Mouse (Mus musculus) lung, postnatal 4 days (tissue): ENCODE data around the gene Hbq1a.
A peak's percentile ranks its signal among the peaks of the same experiment; 100 is the strongest.
"Not testable (repeated sequence)": the region's sequence is repeated elsewhere in the genome, so short reads cannot be mapped to it uniquely, and the experiment has no call there.

Experiments used
- DNase-seq, 2 experiments: peaks; one replicate each; pipeline ENCODE4 v3.0.0; 2021

Gene Hbq1a

GRCm38 (mm10) chr11:32299865-32300264 is at the start of gene Hbq1a:
Gene Hbq1a (plus strand): TSS chr11:32300069.
- DNase-seq: peak; percentile 41 to 66

DNA sequence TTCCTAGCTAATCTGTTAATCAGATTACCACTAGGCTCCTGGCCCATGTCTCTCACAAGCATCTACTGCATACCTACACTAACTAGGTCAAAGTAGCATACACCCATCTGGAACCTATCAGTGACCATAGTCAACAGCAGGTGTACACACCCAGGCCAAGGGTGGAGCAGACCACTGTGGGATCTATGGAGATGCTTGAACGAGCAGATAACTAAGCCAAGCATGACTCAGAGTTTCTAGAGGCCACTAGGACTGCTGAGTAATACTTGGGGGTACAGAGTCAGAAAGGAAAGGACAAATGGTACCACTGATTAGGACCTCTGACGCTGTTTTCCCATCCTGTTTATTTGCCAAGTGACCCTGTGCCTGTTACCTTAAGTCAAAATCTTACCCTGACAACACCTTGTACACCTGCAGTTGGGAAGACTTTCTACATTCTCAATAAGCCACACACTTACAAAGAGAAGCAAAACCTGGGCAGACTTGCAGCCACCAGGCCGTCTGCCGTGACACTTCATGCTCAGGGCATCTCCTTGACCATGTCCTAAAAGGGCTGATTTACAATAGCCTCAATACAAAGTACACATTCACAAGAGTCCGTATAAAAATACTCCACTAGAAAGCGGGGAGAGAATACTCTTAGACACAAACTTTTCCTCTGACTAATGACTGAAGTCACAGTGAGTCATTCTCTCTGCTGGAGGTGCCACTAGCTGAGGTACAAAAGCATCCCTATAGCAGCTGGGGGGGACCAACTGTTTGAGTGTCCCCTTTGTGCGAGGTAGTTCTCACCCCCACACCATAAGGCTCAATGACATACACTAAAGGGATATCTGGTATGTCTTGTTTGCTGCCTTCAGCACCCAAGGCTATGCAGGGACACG is 48.7 kb upstream of the Hbq1a start:
- no peak for DNase-seq

- DNase-seq: no peak
These were observed 46.7 kb upstream of the Hbq1a start for GRCm38 (mm10) chr11:32253121-32253520.

DNA sequence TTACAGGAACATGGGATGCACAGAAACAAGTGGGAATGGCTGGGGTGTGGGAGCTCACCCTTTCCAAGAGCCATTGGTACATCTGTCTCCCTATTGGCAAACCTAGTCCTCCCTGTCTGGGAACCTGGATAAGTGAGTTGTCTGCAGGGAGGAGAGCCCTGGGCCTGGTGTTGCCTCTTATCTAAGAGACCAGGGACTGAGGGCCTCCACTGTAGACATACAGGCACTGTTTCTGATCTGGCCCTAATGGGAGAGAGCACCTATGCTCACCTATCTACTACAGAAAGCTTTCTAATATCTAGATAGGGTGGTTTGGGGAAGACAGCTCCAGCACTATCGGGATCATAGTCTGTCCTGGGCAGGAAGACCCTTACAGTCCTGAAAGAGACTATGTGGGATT is 43.7 kb upstream of the Hbq1a start:
- DNase-seq: no peak

DNA sequence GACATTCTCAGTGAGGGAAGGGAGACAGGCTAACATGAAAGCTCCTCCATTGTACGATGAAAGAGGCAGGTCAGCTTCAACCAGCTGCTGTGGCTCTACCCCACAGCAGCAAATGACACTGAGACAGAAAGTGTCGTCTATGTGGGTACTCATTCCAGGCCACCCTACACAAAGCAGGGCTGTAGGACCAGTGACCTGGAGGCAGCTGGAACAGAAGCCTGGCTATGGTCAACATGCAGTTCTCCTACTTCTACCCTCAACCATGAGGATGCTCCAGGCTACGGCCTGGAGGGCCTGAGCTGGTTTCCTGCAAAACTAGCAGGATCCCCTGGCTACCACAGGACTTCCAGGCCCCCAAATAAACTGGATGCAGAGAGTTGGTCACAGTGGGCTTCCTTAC is 43.3 kb upstream of the Hbq1a start:
- no peak for DNase-seq

GRCm38 (mm10) chr11:32262674-32263415 is 37.0 kb upstream of the Hbq1a start:
- no peak for DNase-seq

DNA sequence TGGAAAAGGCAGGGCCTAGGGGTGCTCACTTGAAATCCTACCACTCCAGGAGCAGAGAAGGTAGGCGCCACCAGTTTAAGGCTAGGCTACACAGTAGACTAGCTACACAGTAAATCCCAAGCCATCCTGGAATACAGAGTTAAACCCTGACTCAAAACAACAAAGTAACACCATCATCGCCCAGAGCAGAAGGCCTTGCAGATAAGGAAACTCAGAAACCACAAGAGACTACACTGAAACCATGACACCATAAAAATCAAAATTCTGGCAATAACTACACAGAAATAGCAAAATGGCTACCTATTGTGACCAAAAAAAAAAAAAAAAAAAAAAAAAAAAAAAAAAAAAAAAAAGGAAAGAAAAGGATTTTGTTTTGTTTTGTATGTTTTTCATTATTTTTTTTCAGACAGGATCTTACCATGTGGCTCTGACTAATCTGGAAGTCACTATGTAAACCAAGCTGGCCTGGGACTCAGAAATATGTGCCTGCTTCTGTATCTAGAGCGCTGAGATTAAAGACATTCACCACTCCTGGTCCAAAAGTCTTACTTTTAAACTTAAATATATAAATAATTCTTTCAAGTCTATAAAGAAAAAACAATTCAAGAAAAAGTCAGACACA is 34.6 kb upstream of the Hbq1a start:
- no peak for DNase-seq

DNA sequence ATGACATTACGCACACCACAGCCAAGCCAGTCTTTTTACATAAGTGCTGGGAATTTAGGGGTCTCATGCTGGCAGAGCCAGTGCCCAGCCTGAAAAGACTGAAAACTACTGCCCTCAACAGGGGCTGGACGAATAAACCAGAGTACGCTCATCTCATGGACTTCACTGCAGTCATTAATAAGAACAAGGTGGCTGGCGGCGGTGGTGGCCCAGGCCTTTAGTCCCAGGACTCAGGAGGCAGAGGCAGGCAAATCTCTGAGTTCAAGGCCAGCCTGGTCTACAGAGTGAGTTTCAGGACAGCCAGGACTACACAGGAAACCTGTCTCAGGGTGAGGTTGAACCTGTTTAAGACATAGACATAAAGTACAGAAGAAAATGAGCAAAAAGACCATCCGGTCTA is 33.7 kb upstream of the Hbq1a start:
- DNase-seq: no peak

GRCm38 (mm10) chr11:32266776-32267175 is 33.1 kb upstream of the Hbq1a start:
- no peak for DNase-seq

DNA sequence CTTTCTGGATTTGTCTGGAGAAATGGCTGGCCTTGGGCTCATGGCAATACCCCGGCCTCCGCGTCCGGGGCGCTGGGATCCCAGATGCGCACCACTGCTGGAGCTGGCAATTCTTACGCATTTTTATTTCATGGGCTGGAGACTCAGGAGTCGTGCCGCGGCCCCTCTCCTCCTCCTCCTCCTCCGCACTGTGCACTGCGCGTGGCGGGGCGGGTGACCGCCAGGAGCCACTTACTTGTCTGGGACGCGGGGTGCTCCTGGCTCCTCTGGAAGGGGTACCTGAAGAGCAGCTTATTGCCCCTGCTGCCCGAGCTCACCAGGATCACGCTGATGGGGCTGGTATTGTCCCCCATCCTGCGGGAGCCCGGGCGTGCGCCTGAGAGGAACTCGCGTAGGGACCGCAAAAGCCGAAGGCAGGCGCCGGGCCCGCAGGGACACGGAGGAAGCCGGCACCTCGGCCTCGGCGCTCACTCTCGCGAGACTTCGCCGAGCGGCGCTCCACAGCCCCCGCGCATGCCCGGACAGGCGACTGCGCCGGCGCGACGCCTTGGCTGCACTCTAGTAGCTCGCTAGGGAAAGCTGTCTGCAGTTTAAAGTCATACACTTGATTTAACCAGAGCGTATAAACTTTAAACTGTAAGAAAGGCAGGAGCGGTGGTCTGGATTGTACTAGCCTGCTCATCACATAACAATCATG is 32.5 kb upstream of the Hbq1a start, which contains the start of gene Nprl3:
Nprl3 (minus strand) TSS at position 520 of the 697 bp plus-strand sequence.
- peak; percentile 98 for DNase-seq

DNA sequence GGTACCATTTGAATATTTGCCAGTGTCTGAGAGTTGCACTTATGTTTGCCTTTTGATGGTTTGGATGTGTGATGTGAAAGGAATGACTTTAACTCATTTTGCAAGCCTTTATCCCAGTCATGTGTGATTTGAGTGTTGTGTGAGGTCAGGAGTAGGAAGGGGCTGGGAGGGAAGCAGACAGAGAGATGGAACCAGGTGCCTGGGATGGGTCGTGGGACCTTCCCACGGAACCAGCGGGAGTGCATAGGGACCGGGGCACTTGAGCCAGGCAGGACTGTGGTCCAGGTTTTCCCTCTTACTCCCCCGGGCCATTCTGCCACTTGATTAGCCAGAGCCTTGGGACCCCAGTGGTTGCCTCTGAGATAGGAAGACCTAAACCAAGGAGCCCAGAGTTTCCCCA is 31.9 kb upstream of the Hbq1a start:
- no peak for DNase-seq

DNA sequence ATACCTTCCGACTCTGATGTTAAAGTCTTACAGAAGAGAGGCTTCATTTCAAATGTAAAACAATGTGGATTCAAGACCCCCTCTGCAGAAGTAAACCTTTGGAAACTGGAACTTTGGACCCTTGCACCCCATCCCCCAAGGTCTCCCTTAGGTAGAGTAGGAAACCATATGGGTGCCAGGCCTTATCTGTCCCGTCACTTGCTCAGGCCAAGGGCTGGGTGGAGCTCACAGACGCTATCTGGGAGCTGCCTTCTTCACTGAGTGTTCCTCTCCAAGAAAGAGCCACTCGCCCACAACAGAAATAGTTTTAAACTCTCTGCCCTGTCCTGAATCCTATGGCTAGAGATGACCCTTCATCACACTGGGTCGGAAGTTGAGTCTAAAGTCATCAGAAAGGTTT is 30.9 kb upstream of the Hbq1a start:
- DNase-seq: no peak

- no peak for DNase-seq
These were observed 28.7 kb upstream of the Hbq1a start for GRCm38 (mm10) chr11:32271178-32271577.

- DNase-seq: no peak
These were observed 23.5 kb upstream of the Hbq1a start, which contains the start of gene Hba-x for GRCm38 (mm10) chr11:32276347-32276746. Gene Hba-x (plus strand): TSS chr11:32276400.

GRCm38 (mm10) chr11:32277736-32278457 is 22.0 kb upstream of the Hbq1a start:
- no peak for DNase-seq

DNA sequence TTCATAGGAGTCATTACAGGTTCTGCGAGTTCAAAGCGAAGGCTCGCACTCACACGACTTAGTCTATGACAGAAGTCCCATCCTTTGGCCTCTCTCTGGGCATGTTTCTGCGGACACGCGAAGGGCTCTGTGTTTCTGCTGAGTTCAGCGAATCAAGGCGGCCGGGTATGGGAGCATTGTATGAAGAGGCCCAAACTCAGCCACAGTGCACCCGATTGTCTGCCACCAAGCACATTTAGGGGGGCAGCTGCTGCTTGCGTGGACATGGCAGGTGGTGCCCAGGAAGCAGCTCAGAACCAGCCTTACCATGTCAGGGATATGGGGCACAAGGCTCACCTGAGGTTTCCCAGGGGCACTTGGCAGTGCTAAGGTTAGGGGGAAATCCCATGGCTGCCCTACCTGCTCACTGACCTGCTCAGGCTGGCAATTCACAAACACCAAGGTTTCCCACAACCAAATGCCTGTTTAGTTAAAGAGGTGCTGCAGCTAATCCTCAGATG is 21.4 kb upstream of the Hbq1a start:
- no peak for DNase-seq

GRCm38 (mm10) chr11:32280646-32281045 is 19.2 kb upstream of the Hbq1a start:
- DNase-seq: no peak

- DNase-seq: no peak
These were observed 18.3 kb upstream of the Hbq1a start for GRCm38 (mm10) chr11:32281416-32282144.

DNA sequence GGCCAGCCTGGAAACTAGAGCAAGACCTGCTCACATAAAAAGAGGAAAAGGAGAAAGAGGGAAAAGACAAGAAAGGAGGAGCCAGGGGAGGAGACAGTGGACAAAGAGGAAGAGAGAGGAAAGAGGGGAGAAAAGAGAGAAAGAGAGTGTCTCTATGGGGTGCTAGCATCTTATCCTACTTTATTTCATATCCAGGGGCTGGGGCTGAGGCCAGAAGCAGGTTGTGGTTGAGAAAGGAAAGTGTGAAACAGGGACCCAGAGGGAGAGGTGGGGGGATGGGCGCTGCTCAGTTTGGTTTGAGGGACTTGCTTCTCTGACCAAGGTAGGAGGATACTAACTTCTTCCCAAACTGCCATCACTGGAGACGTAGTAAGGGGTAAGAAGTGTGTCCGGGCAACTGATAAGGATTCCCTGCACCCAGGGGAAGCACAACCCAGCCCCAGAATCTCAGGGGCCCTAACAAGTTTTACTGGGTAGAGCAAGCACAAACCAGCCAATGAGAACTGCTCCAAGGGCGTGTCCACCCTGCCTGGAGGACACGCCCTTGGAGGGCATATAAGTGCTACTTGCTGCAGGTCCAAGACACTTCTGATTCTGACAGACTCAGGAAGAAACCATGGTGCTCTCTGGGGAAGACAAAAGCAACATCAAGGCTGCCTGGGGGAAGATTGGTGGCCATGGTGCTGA is 16.6 kb upstream of the Hbq1a start, which contains the start of gene Hba-a1:
Hba-a1 (plus strand) TSS at position 421 of the 687 bp plus-strand sequence.
- not testable (repeated sequence) for DNase-seq

- DNase-seq: not testable (repeated sequence)
These were observed 15.3 kb upstream of the Hbq1a start for GRCm38 (mm10) chr11:32284582-32284981.
